Mouse (Mus musculus) adrenal gland, postnatal 36 days (tissue): ENCODE data around the gene Csad. TPM values are rescaled to one million over a fixed set of nuclear protein-coding genes. Genes with fewer than 3 reads are reported as not detected.
"Not testable (repeated sequence)": the region's sequence is repeated elsewhere in the genome, so short reads cannot be mapped to it uniquely, and the experiment has no call there.

ENCODE experiments used
- DNase-seq, 2 experiments: peaks; one replicate each; pipeline ENCODE4 v3.0.0; 2021; ENCODE audit warnings: mixed read lengths in 1 of 2
- total RNA-seq, 2 experiments: library from RNA; stranded (reverse); gene quantifications; 2 replicates each; pipeline ENCODE4 v1.2.3; 2021

The Csad gene
- total RNA-seq, 2 experiments from 2014 or later: 79.0 to 83.7 TPM

DNA sequence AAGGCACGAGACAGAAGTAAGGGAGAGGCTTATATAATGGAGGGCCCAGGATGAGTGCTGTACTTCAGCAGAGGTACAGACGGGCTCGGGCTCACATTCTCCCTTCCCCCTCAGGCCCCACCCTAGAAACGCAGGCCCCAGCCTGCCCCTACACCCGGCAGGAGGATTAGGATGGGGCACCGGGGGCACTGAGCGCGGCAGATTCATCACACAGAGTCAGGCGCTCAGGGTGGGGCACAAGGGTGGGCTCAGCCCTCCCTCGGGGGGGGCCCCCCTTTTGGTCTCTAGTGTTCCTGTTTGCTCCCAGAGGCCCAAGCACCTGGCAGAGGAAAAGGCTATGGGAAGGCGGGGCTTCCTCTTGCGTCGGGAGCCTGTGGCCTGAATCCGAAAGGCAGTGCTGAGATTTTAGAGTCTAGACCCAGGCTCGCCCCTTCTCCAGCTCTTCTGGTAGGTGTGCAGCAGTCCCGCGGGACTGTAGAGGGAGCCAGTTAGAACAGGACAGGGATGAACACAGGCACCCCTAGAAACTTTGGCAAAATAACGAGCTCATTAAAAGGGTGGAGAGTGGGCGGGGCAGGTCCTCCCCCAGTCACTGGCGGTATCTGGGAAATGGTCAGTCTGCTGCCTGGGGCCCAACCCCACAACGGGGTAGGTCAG lies 31.0 kb upstream of the Csad start:
- DNase-seq: peak in 1 of 2 experiments; percentile 40

GRCm38 (mm10) chr15:102233896-102234295 lies 29.4 kb upstream of the Csad start:
- DNase-seq: peak in 1 of 2 experiments; percentile 55

- DNase-seq: no peak
Observed at GRCm38 (mm10) chr15:102232764-102233163, 28.2 kb upstream of the Csad start.

DNA sequence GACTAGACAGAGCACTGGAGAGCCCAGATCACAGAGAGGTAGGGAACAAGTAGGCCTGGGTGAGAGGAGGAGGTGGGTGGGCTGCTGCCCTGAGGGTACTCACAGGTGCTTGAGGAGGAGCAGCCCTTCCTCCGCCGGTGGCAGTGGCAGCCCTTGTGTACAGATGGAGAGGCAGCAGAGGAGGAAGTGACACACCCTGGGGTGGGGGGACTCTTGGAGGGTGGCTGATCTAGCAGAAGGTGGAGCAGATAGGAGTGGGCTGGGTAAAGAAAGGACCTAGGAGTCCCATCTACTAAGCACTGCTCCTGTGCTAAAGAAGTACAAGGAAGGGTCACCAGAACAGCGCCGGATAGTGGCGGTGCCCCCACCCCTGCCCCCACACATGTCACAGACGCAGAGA lies 27.2 kb upstream of the Csad start, which contains the start of gene Itgb7:
TSS of gene Itgb7 (minus strand) at position 197 of the 400 bp plus-strand sequence.
- DNase-seq: no peak

DNA sequence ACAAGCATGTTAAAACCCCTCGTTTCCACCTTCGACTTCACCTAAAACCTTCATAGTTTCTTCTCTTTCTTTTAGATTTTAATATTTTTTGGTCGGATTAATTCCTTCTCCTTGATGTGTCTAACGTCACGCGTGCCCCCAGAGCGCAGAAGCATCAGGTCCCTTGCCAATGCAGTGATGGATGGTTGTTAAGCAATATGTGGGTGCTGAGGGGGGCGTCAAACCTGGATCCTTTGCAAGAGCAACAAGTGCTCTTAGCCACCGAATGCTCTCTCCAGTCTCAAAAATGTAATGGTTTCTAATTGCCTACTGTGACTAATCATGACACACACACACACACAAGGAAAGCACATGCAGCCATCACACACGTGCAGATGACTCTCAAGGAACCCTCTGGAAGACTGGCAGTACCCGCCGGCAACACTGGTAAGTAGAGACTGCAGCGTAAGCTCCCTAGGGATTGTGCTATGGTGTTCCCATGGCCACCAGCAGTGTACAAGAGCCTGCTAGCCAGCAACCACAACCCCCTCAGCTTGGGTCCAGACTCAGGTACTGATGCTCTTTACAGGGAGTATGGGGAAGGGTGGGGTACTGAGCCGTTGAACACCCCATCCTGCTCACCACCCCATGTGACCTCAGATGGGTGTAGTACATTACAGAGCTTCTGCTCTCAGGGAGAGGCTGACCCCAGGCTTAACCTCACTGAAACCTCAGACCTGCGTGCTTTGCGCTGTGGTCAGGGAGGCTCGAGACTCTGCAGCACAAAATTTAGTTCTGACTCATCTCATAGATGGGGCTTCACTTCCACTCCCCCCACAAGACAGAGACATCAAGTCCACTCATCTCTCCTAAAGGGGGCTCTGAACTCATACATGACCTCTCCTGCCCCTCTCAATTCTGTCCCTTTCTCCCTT lies 26.1 kb upstream of the Csad start:
- no peak for DNase-seq

GRCm38 (mm10) chr15:102225619-102226018 lies 21.1 kb upstream of the Csad start:
- DNase-seq: not testable (repeated sequence)

- no peak for DNase-seq
Observed at GRCm38 (mm10) chr15:102224992-102225617, 20.6 kb upstream of the Csad start.

DNA sequence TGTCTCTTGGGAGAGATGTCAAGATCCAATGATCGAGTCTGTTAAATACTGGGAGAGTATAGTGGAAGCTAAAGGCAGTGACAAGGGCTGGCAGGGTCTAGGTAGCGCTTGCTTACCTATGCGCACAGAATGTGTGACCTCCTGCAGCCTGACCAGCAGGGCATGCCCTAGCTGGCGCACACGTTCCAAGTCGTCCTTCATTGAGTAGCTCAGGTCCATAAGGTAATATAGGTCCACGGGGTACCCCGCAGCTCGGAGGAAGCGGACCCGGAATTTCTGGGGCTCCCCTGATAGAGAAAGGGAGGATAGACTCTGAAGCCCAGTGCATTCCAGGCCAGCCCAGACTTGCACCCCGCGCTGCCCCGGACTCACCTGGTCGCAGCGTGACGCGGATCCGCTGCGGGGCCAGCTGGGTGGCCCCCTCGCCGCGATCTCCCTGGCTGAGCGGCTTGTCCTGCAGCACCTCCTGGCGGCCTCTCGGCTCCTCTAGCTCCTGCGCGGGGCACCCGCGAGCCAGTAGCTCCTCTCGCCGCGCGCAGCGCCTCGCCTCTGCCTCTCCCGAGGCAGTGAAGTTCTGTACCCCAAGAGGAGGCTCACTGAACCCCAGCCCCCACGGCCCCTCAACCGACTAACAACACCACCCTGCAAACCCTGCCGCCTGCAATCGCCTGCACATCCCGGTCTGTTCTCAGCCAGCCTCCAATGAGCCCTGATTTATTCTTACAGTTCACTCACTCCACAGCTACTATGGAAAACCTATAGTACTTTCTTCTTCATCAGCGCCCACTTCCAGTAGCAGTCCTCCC lies 19.9 kb upstream of the Csad start:
- peak; percentile 89 to 93 for DNase-seq

DNA sequence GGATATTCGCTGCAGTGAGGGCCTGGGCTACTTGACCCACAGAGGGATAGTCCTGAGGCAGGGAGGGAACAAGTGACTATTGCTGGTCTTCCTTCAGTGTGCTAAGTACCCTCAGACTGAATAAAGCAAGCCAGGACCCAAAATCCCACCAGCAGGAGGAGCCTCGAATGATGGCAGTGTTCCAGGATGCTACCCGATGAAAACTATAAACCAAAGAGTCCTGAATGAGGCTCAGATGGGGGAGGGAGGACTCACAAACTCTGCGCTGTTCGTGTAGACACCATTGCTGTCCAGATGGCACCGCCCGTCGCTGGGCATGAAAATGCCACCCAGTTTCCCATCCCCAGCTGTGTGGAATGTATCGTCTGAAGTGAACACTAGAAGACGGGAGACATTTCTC lies 17.9 kb upstream of the Csad start:
- no peak for DNase-seq

DNA sequence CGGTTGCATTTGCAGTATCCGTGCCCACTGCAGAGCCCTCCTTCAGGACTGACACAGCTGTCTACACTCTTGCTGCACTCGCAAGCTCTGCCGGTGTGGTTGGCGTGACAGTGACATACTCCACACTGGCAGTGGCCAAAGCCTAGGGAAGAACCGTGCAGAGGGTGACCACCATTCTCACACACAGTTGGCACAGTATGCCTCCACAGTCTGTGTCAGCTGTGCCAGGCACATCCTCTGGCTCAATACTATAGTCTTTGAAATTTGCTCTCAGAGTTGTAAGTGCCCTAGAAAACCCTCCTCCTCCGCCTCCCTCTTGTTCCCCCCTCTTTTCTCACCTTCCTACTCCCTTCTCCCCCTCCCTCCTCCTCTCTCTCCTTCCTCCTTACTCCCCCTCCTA lies 12.8 kb upstream of the Csad start:
- DNase-seq: no peak

DNA sequence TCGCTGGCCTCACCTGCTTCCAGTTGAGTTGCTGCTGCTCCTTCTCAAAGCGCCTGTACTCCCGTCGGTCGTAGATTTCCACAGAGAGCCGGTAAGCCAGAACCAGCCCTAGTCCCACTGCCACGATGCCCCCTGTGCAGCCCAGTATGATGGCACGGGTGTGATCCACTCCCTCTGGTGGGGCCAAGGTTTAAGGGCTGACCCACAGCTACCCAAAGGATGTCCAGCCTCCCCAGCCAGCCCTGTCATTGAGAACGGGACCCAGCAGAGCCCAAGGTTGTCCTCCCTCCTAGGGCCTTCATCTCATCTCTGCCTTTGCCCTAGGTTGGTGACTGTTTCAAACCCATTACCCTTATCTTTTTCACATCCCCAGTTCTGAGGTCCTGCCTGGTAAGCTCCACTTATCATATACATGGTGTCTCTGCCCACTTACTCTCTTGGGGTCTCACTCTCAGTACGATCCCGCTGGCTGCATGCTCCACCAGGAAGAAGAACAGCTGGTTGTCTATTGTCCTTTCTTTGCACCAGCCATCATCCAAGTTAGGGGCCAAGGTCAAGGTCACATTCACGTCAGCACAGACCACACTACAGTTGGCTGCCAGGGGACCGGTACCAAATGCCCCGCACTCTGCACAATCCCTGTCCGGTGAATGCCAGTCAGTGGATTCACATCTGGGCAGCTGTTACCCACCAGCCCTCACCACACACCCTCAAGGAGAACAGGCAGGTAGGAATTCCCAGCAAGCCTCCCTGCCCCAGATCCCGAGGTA lies 12.1 kb upstream of the Csad start:
- DNase-seq: no peak

- no peak for DNase-seq
Observed at GRCm38 (mm10) chr15:102215624-102216023, 11.1 kb upstream of the Csad start.

- no peak for DNase-seq
Observed at GRCm38 (mm10) chr15:102214132-102214531, 9.6 kb upstream of the Csad start.

DNA sequence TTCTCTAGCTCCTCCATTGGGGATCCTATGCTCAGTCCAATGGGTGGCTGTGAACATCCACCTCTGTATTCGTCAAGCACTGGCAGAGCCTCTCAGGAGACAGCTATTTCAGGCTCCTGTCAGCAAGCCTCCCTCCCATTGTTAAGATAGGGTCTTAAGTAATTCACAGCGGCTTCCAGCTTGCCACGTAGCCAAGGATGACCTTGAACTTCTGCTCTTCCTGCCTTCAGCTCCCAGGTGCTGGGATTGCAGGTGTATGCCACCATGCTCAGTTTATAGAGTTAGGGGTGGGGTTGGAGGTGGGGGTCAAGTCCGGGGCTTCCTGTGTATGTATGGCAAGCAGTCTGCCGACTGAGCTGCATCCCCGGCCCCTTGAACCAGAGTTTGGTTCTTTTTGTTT lies 7.4 kb upstream of the Csad start:
- no peak for DNase-seq

DNA sequence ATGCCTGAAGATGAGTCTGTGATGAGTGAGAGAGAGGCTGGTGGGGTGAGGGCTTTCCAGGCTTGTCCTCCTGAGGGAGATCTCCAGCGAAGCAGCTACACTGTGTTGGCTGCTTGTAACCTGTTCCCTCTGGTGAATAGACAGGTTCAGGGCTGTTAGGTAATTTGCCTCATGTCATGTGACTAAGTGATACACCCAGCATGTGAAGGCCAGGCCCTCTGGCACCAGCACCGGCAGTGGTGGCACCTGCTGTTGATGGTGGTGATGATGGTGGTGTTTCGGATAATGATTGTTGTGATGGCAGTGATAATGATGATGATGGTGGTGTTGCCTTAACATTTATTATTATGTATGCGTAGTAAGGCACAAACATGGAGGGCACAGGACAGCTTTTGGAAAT lies 6.3 kb upstream of the Csad start:
- DNase-seq: no peak

DNA sequence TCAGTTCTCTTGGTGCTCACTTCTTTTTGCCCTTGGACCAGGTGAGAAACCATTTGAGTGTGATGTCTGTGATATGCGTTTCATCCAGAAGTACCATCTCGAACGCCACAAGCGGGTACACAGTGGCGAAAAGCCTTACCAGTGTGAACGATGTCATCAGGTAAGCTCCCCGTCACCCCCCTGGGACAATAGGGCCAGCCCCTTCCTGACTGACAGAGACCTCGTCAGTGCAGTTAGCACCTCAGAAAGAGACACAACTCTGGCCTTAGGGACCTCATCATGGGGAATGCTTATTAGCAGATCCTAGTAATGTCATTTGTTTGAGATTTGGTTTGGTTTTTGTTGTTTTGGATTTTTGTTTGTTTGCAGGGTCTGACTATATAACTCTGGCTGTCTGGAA lies 4.6 kb upstream of the Csad start:
- DNase-seq: no peak

GRCm38 (mm10) chr15:102208092-102208561 lies 3.6 kb upstream of the Csad start:
- no peak for DNase-seq

- DNase-seq: no peak
Observed at GRCm38 (mm10) chr15:102207351-102207750, 2.8 kb upstream of the Csad start.

GRCm38 (mm10) chr15:102205779-102206178 lies 1.3 kb upstream of the Csad start:
- DNase-seq: peak in 1 of 2 experiments; percentile 41

- peak; percentile 77 to 86 for DNase-seq
Observed at GRCm38 (mm10) chr15:102203835-102204381, 616 bp downstream of the Csad start.
